Mouse (Mus musculus) C2C12 (cell line): ENCODE measurements around the gene Gck. TPM values are rescaled to one million over a fixed set of nuclear protein-coding genes. Genes with fewer than 3 reads are reported as not detected.

ENCODE experiments used
- H3K27me3 ChIP-seq: one replicate; pipeline ENCODE4 v1.6.1; 2011; ENCODE audit not compliant: control insufficient read depth, insufficient read depth, insufficient read length
- H3K36me3 ChIP-seq: one replicate; pipeline ENCODE4 v1.6.1; 2011; ENCODE audit not compliant: control insufficient read depth, insufficient read depth
- H3K4me3 ChIP-seq: one replicate; pipeline ENCODE4 v1.5.1; 2011; ENCODE audit warnings: mild to moderate bottlenecking, control low read depth; ENCODE audit not compliant: poor library complexity, insufficient read depth, severe bottlenecking
- H3K79me2 ChIP-seq: one replicate; pipeline ENCODE4 v1.6.1; 2011; ENCODE audit not compliant: control insufficient read depth, insufficient read depth
- H3K79me3 ChIP-seq: one replicate; pipeline ENCODE4 v1.6.1; 2011; ENCODE audit warnings: low read depth, control low read depth
- H3ac ChIP-seq: one replicate; pipeline ENCODE3; 2011; ENCODE audit warnings: low read depth; ENCODE audit not compliant: control insufficient read depth, insufficient read length
- CEBPB ChIP-seq: IDR thresholded peaks from one replicate; pipeline ENCODE4 v1.6.1; 2011; ENCODE audit warnings: low read depth, mild to moderate bottlenecking, control low read depth, moderate library complexity
- CTCF ChIP-seq: IDR thresholded peaks from one replicate; pipeline ENCODE4 v1.5.1; 2011; ENCODE audit not compliant: control insufficient read depth, insufficient read depth, insufficient read length
- FOSL1 ChIP-seq: IDR thresholded peaks from one replicate; pipeline ENCODE4 v1.8.0; 2011; ENCODE audit warnings: mild to moderate bottlenecking, low read length; ENCODE audit not compliant: poor library complexity, insufficient read depth, severe bottlenecking
- MAX ChIP-seq: IDR thresholded peaks from one replicate; pipeline ENCODE4 v1.6.1; 2011; ENCODE audit warnings: mild to moderate bottlenecking, control low read depth
- MYOD1 ChIP-seq: IDR thresholded peaks from one replicate; pipeline ENCODE4 v1.6.1; 2011; ENCODE audit warnings: low read depth; ENCODE audit not compliant: control insufficient read depth, insufficient read length
- MYOG ChIP-seq: IDR thresholded peaks from one replicate; pipeline ENCODE4 v1.6.1; 2011; ENCODE audit not compliant: control insufficient read depth, insufficient read length; ENCODE audit errors: extremely low read depth
- USF1 ChIP-seq: IDR thresholded peaks from one replicate; pipeline ENCODE4 v1.6.1; 2011; ENCODE audit warnings: low read depth, mild to moderate bottlenecking, control low read depth, moderate library complexity
- polyA plus RNA-seq: library from polyadenylated mRNA; unstranded; fragments of >200 nt; fragmentation: generic; extraction: Trizol; gene quantifications from one replicate; pipeline ENCODE4 v1.2.1, GENCODE M21; 2012; ENCODE audit warnings: missing spikeins

Gene Gck
- polyA plus RNA-seq, 1 experiment = not detected

GRCm38 (mm10) chr11:5904871-5905270 is 45.0 kb downstream of the Gck start:
- Histone ChIP-seq H3K36me3 (no peaks in the 10 kb centered on the region), H3ac (no peak overlapping the region), H3K79me3 (no peaks in the 10 kb centered on the region), H3K27me3 (no peaks in the 10 kb centered on the region), H3K79me2 (no peaks in the 10 kb centered on the region), H3K4me3 (no peak overlapping the region)
- no peak for TF ChIP-seq FOSL1
- TF ChIP-seq CEBPB = no peak
- no peak for TF ChIP-seq MAX

GRCm38 (mm10) chr11:5904357-5904756 is 45.5 kb downstream of the Gck start:
- Histone ChIP-seq H3K4me3 (no peak overlapping the region), H3ac (no peak overlapping the region), H3K79me2 (no peaks in the 10 kb centered on the region), H3K36me3 (no peaks in the 10 kb centered on the region), H3K27me3 (no peaks in the 10 kb centered on the region), H3K79me3 (no peaks in the 10 kb centered on the region)
- TF ChIP-seq MAX = no peak
- TF ChIP-seq MYOD1 = no peak
- TF ChIP-seq MYOG = no peak
- TF ChIP-seq CEBPB = no peak
- TF ChIP-seq CTCF = no peak
- no peak for TF ChIP-seq USF1
- TF ChIP-seq FOSL1 = no peak

- TF ChIP-seq MYOD1 = no peak
- no peak for TF ChIP-seq FOSL1
- TF ChIP-seq CEBPB = no peak
- no peak for TF ChIP-seq MYOG
- no peak for TF ChIP-seq MAX
- no peak for TF ChIP-seq USF1
- no peak for TF ChIP-seq CTCF
- H3K36me3 ChIP-seq = no peaks in the 10 kb centered on the region
- H3ac ChIP-seq = no peak overlapping the region
- no peaks in the 10 kb centered on the region for H3K79me2 ChIP-seq
- no peaks in the 10 kb centered on the region for H3K27me3 ChIP-seq
- H3K4me3 ChIP-seq = no peak overlapping the region
- no peaks in the 10 kb centered on the region for H3K79me3 ChIP-seq
Observed at GRCm38 (mm10) chr11:5903844-5904243, 46.0 kb downstream of the Gck start.

GRCm38 (mm10) chr11:5902390-5902789 is 47.5 kb downstream of the Gck start:
- H3K79me3 ChIP-seq = no peaks in the 10 kb centered on the region
- H3K27me3 ChIP-seq = no peaks in the 10 kb centered on the region
- H3K79me2 ChIP-seq = no peaks in the 10 kb centered on the region
- TF ChIP-seq CEBPB (no peak), USF1 (no peak), CTCF (no peak), MAX (no peak), FOSL1 (no peak)
- no peaks in the 10 kb centered on the region for H3K36me3 ChIP-seq
- no peak overlapping the region for H3K4me3 ChIP-seq
- H3ac ChIP-seq = no peak overlapping the region

- no peak overlapping the region for H3ac ChIP-seq
- TF ChIP-seq MYOG = no peak
- TF ChIP-seq CTCF = no peak
- TF ChIP-seq MAX = no peak
- TF ChIP-seq USF1 = no peak
- TF ChIP-seq FOSL1 = no peak
- no peak for TF ChIP-seq MYOD1
- TF ChIP-seq CEBPB = no peak
- no peaks in the 10 kb centered on the region for H3K79me2 ChIP-seq
- no peaks in the 10 kb centered on the region for H3K27me3 ChIP-seq
- no peak overlapping the region for H3K4me3 ChIP-seq
- no peaks in the 10 kb centered on the region for H3K36me3 ChIP-seq
- no peaks in the 10 kb centered on the region for H3K79me3 ChIP-seq
Observed at GRCm38 (mm10) chr11:5901950-5902349, 47.9 kb downstream of the Gck start.

GRCm38 (mm10) chr11:5901320-5901719 is 48.6 kb downstream of the Gck start:
- no peaks in the 10 kb centered on the region for H3K79me2 ChIP-seq
- no peaks in the 10 kb centered on the region for H3K27me3 ChIP-seq
- H3K4me3 ChIP-seq = no peak overlapping the region
- H3K79me3 ChIP-seq = no peaks in the 10 kb centered on the region
- H3ac ChIP-seq = no peak overlapping the region
- H3K36me3 ChIP-seq = no peaks in the 10 kb centered on the region
- TF ChIP-seq CTCF = no peak
- TF ChIP-seq MYOG = no peak
- TF ChIP-seq MYOD1 = no peak
- no peak for TF ChIP-seq MAX

- no peak overlapping the region for H3K4me3 ChIP-seq
- no peak overlapping the region for H3ac ChIP-seq
- H3K79me2 ChIP-seq = no peaks in the 10 kb centered on the region
- no peaks in the 10 kb centered on the region for H3K27me3 ChIP-seq
- H3K36me3 ChIP-seq = no peaks in the 10 kb centered on the region
- no peaks in the 10 kb centered on the region for H3K79me3 ChIP-seq
- TF ChIP-seq FOSL1 = no peak
- no peak for TF ChIP-seq CEBPB
- no peak for TF ChIP-seq CTCF
- TF ChIP-seq USF1 = no peak
- TF ChIP-seq MYOD1 = no peak
- no peak for TF ChIP-seq MYOG
- no peak for TF ChIP-seq MAX
Observed at GRCm38 (mm10) chr11:5899286-5899685, 50.6 kb downstream of the Gck start.
